Mouse (Mus musculus) heart, adult 11 months (tissue): ENCODE data around the gene Gm21721.
"Not testable (repeated sequence)": the region's sequence is repeated elsewhere in the genome, so short reads cannot be mapped to it uniquely, and the experiment has no call there.

ENCODE experiments used
- DNase-seq: peaks from one replicate; pipeline ENCODE4 v3.0.0; 2022

Gene Gm21721

DNA sequence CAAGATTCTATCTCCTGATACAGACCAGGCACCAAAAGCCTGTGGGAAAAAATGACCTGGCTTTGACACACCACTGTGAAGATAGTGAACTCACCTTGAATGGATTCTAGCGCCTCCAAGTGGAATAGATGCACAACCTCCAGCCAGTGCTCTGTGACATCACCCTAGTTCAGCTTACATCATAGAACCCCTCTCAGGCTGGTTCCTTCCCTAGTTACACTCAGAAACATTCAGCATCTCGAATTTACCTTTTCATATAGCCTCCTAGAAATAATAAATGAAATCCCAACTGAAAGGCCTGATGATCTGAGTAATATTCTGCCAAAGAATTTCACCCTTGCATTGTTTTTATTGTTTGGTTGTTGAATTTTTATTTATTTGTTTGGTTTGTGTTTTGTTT lies at the start of gene Gm21721:
Gene Gm21721, minus strand, starts transcription at position 101 of the 400 bp plus-strand sequence.
- DNase-seq: not testable (repeated sequence)
